Mouse (Mus musculus) adrenal gland, adult 2 months (tissue): ENCODE results near the gene Art2b. TPM values are rescaled to one million over a fixed set of nuclear protein-coding genes. Genes with fewer than 3 reads are reported as not detected.
"Not testable (repeated sequence)": the region's sequence is repeated elsewhere in the genome, so short reads cannot be mapped to it uniquely, and the experiment has no call there.

Source experiments
- DNase-seq: peaks from one replicate; pipeline ENCODE4 v3.0.0; 2021
- polyA plus RNA-seq: library from polyadenylated mRNA; depleted of rRNA; stranded (reverse); fragments of >200 nt; gene quantifications from 2 replicates; pipeline ENCODE4 v1.2.3, GENCODE M21; 2012; rRNA removed
- total RNA-seq, 2 experiments: library from RNA; stranded (reverse); gene quantifications; 2 replicates each; pipeline ENCODE4 v1.2.3; 2021

The Art2b gene
- total and polyA plus RNA-seq, 3 experiments, result not detected

GRCm38 (mm10) chr7:101559393-101559792, 26.0 kb downstream of the Art2b start:
- not testable (repeated sequence) for DNase-seq

GRCm38 (mm10) chr7:101557391-101557790, 28.0 kb downstream of the Art2b start:
- no peak for DNase-seq

- DNase-seq, result not testable (repeated sequence)
Measured at GRCm38 (mm10) chr7:101555473-101555872, 29.9 kb downstream of the Art2b start.

- DNase-seq, result no peak
Measured at GRCm38 (mm10) chr7:101551530-101551929, 33.9 kb downstream of the Art2b start.

GRCm38 (mm10) chr7:101550686-101551485, 34.5 kb downstream of the Art2b start:
- no peak for DNase-seq

GRCm38 (mm10) chr7:101549266-101549665, 36.1 kb downstream of the Art2b start:
- DNase-seq, result no peak

GRCm38 (mm10) chr7:101547651-101548050, 37.7 kb downstream of the Art2b start:
- DNase-seq, result no peak

- DNase-seq, result no peak
Measured at GRCm38 (mm10) chr7:101541734-101542133, 43.7 kb downstream of the Art2b start.

GRCm38 (mm10) chr7:101541132-101541531, 44.3 kb downstream of the Art2b start:
- peak; percentile 66 for DNase-seq

GRCm38 (mm10) chr7:101540684-101541083, 44.7 kb downstream of the Art2b start:
- DNase-seq, result no peak

GRCm38 (mm10) chr7:101539774-101540173, 45.6 kb downstream of the Art2b start:
- no peak for DNase-seq

GRCm38 (mm10) chr7:101538141-101538933, 47.1 kb downstream of the Art2b start:
- DNase-seq, result peak; percentile 70

GRCm38 (mm10) chr7:101537541-101537940, 47.9 kb downstream of the Art2b start:
- peak; percentile 32 for DNase-seq

GRCm38 (mm10) chr7:101535517-101535916, 49.9 kb downstream of the Art2b start:
- peak; percentile 36 for DNase-seq

GRCm38 (mm10) chr7:101535102-101535501, 50.3 kb downstream of the Art2b start:
- DNase-seq, result peak; percentile 33

GRCm38 (mm10) chr7:101534428-101534827, 51.0 kb downstream of the Art2b start:
- no peak for DNase-seq

Other genes with a start within 250 kb of the Art2b start
- gene Arap1, start 237.5 kb downstream of the Art2b start, total RNA-seq, result 10 to 100 TPM; 31.2 to 49.8 TPM
- gene Arap1, start 237.5 kb downstream of the Art2b start, polyA plus RNA-seq, result 58.4 and 60.7 TPM in 2 replicates
- not detected for gene Gm45837, start 174.7 kb downstream of the Art2b start, total RNA-seq
- gene Gm45837, start 174.7 kb downstream of the Art2b start, polyA plus RNA-seq, result 0.29 and 0.93 TPM in 2 replicates
- 100 to 1,000 TPM; 161 to 223 TPM for gene Pde2a, start 163.9 kb downstream of the Art2b start, total RNA-seq
- 142 and 199 TPM in 2 replicates for gene Pde2a, start 163.9 kb downstream of the Art2b start, polyA plus RNA-seq
- gene Clpb, start 78.0 kb upstream of the Art2b start, total RNA-seq, result 10 to 100 TPM; 87.6 to 89.5 TPM
- gene Clpb, start 78.0 kb upstream of the Art2b start, polyA plus RNA-seq, result 23.6 and 27.8 TPM in 2 replicates
- 10 to 100 TPM; 15.6 to 45.9 TPM for gene Phox2a, start 232.7 kb upstream of the Art2b start, total RNA-seq
- gene Phox2a, start 232.7 kb upstream of the Art2b start, polyA plus RNA-seq, result 40.1 and 48.0 TPM in 2 replicates